Mouse (Mus musculus) c-Kit-positive CD71-negative TER-119-negative erythroid progenitor cells, embryonic 14.5 days (primary cell): ENCODE results near the gene Ccdc105.

ENCODE experiments used
- DNase-seq: peaks from one replicate; pipeline ENCODE4 v3.0.0-alpha.2; 2013; ENCODE audit warnings: low read depth

The Ccdc105 gene

GRCm38 (mm10) chr10:78752452-78753191, at the start of gene Ccdc105:
Ccdc105 (minus strand) TSS chr10:78753065.
- no peak for DNase-seq

- no peak for DNase-seq
Measured at GRCm38 (mm10) chr10:78801449-78801848, 48.6 kb upstream of the Ccdc105 start.

- no peak for DNase-seq
Measured at GRCm38 (mm10) chr10:78790561-78790960, 37.7 kb upstream of the Ccdc105 start.

- no peak for DNase-seq
Measured at GRCm38 (mm10) chr10:78787566-78788087, 34.8 kb upstream of the Ccdc105 start.

GRCm38 (mm10) chr10:78779981-78780651, 27.3 kb upstream of the Ccdc105 start, which contains the start of gene Slc1a6:
Slc1a6 (plus strand) TSS chr10:78780496.
- no peak for DNase-seq

- DNase-seq = no peak
Measured at GRCm38 (mm10) chr10:78779527-78779926, 26.7 kb upstream of the Ccdc105 start.

GRCm38 (mm10) chr10:78775830-78776229, 23.0 kb upstream of the Ccdc105 start:
- DNase-seq = no peak

GRCm38 (mm10) chr10:78765570-78765969, 12.7 kb upstream of the Ccdc105 start:
- no peak for DNase-seq

- peak; percentile 23 for DNase-seq
Measured at GRCm38 (mm10) chr10:78756021-78756420, 3.2 kb upstream of the Ccdc105 start.

GRCm38 (mm10) chr10:78748946-78749345, 3.9 kb downstream of the Ccdc105 start:
- no peak for DNase-seq

- DNase-seq = no peak
Measured at GRCm38 (mm10) chr10:78748161-78748560, 4.7 kb downstream of the Ccdc105 start.

GRCm38 (mm10) chr10:78747035-78747721, 5.7 kb downstream of the Ccdc105 start:
- DNase-seq = no peak

GRCm38 (mm10) chr10:78745453-78746232, 7.2 kb downstream of the Ccdc105 start:
- DNase-seq = no peak

- no peak for DNase-seq
Measured at GRCm38 (mm10) chr10:78743721-78744120, 9.1 kb downstream of the Ccdc105 start.

GRCm38 (mm10) chr10:78739821-78740220, 13.0 kb downstream of the Ccdc105 start:
- no peak for DNase-seq

- no peak for DNase-seq
Measured at GRCm38 (mm10) chr10:78727876-78728275, 25.0 kb downstream of the Ccdc105 start.

- no peak for DNase-seq
Measured at GRCm38 (mm10) chr10:78727035-78727434, 25.8 kb downstream of the Ccdc105 start.

- DNase-seq = no peak
Measured at GRCm38 (mm10) chr10:78723416-78723815, 29.4 kb downstream of the Ccdc105 start.

- DNase-seq = no peak
Measured at GRCm38 (mm10) chr10:78722654-78723053, 30.2 kb downstream of the Ccdc105 start.

GRCm38 (mm10) chr10:78722036-78722435, 30.8 kb downstream of the Ccdc105 start:
- no peak for DNase-seq

- DNase-seq = no peak
Measured at GRCm38 (mm10) chr10:78718056-78718455, 34.8 kb downstream of the Ccdc105 start, which contains the start of gene Casp14. Casp14 (minus strand) TSS chr10:78718294.

- no peak for DNase-seq
Measured at GRCm38 (mm10) chr10:78716231-78716630, 36.6 kb downstream of the Ccdc105 start.
